Mouse (Mus musculus) embryo, embryonic 9.5 days (tissue): ENCODE data around the gene Mad2l2.
"Not testable (repeated sequence)": the region's sequence is repeated elsewhere in the genome, so short reads cannot be mapped to it uniquely, and the experiment has no call there.

ENCODE experiments used
- DNase-seq: peaks from one replicate; pipeline ENCODE4 v3.0.0-alpha.2; 2017; ENCODE audit errors: extremely low spot score

Mad2l2 gene

GRCm38 (mm10) chr4:148171261-148171660, 41.1 kb downstream of the Mad2l2 start:
- no peak for DNase-seq

GRCm38 (mm10) chr4:148173811-148174494, 43.8 kb downstream of the Mad2l2 start:
- no peak for DNase-seq

GRCm38 (mm10) chr4:148174495-148174862, 44.3 kb downstream of the Mad2l2 start:
- DNase-seq = no peak

GRCm38 (mm10) chr4:148176603-148177002, 46.4 kb downstream of the Mad2l2 start:
- not testable (repeated sequence) for DNase-seq

GRCm38 (mm10) chr4:148177716-148178115, 47.5 kb downstream of the Mad2l2 start:
- DNase-seq = no peak

- DNase-seq = no peak
Observed at GRCm38 (mm10) chr4:148181483-148181882, 51.3 kb downstream of the Mad2l2 start.

- DNase-seq = no peak
Observed at GRCm38 (mm10) chr4:148182363-148182762, 52.2 kb downstream of the Mad2l2 start.

GRCm38 (mm10) chr4:148184564-148184963, 54.4 kb downstream of the Mad2l2 start:
- no peak for DNase-seq

- no peak for DNase-seq
Observed at GRCm38 (mm10) chr4:148185819-148186218, 55.6 kb downstream of the Mad2l2 start.

GRCm38 (mm10) chr4:148188767-148189166, 58.6 kb downstream of the Mad2l2 start:
- not testable (repeated sequence) for DNase-seq

GRCm38 (mm10) chr4:148192707-148193245, 62.6 kb downstream of the Mad2l2 start:
- no peak for DNase-seq

- DNase-seq = no peak
Observed at GRCm38 (mm10) chr4:148194400-148194799, 64.2 kb downstream of the Mad2l2 start.
